Mouse (Mus musculus) testis, postnatal 14 days (tissue): Measurements from ENCODE around the gene Rtraf.

ENCODE experiments used
- DNase-seq: peaks from one replicate; pipeline ENCODE4 v3.0.0; 2021; ENCODE audit warnings: low spot score

The Rtraf gene

DNA sequence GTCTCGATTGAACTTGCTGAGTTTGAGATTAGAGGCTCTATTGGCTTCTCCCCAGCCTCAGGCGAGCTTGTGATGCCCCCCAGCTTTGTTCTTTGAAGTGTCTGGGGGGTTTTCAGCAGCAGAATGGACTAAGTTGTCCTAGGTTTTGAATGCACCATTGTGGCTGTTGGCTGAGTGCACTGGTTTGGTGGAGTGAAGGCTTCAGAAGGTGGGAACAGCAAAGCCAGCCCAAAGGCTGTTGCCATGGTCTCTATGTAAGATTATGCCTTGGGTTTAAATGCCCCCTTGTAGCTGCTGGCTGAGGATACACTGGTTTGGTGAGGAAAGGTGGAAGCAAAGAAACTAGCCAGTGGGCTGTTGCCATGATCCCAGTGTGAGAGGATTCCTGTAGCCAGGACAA is 23.1 kb downstream of the Rtraf start:
- DNase-seq: no peak

DNA sequence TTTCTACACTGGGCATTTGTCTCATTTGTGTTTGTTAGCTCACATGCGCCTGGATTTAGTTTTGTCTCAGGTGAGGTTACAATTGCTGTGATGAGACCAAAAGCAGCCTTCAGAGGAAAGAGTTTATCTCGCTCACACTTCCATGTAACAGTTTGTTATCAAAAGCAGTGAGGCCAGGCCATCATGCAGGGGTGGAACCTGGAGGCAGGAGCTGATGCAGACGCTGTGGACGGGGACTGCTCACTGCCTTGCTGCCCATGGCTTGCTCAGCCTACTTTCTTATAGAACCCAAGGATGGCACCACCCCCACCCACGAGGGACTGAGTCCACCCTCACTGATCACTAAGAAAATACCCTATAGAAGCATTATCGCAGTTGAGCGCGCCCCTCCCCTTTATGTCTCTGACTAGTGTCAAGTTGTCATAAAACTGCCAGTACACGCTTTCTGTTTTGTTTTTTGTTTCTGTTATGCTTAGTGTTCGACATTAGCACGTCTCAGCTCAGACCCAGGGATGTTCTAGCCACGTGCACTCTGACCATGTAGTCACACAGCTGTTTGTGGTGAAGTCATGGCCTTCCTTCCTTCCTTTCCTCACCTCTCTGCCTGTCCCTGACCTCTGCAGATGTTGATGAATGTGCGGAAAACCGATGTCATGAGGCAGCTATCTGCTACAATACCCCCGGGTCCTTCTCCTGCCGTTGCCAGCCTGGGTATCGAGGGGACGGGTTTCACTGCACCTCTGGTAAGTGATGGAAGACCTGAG is 26.9 kb downstream of the Rtraf start:
- no peak for DNase-seq

DNA sequence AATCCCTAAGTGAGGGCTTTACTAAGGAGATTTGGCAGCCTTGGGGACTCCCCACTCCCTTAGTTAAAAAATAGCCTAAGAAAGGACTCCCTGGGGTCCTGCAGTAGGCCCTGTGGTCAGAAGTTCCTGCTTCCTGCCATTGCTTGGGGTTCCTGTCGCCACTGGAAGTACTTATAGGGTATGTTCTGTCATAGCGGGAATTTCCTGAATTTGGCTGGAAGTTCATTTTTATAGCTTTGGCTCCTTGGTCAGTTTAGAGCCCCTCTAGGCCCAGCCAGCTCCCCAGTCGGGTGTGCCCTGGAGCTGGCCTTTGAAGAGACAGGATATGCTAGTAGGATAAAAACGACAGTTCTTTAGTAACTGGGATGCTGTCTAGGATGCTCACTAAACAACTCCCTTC is 28.7 kb downstream of the Rtraf start:
- DNase-seq: no peak

GRCm38 (mm10) chr14:19788443-19788842 is 35.2 kb downstream of the Rtraf start:
- DNase-seq: no peak

DNA sequence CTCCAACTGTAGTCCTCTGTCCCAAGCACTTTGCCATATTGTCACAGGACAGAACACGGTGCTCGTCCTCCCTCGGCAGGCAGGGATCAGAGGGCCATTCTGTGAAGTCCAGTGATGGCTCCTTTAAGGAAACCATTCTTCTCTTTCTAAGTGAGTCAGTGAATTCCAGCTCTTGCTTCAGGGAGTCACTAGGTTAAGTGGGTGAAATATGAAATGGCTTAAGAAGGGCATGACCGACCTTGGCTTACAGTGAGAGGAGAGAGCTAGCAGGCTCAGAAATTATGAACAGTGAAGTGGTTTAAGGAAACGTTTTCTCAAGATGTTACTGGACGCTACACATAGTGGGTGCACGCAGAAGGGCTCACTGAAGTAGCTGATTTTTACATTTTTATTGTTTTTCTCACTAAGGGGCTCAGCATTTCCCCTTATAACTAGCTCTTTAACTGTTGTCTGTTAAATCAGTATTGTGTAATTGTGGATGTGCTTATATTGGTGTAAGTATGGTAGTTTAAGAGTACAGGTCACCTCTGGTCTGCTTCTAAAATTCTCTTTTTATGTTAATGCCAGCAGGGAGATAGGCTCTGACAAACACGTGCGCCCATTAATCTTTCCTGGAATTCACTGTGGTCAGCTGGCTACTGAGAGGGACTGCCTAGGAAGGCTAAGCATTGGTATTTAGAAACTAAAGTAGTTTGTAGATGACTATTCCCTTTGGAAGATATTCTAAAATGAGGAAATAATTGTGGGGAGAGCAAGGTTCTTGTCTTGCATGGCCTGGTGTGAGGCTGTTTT is 37.6 kb downstream of the Rtraf start:
- DNase-seq: no peak

DNA sequence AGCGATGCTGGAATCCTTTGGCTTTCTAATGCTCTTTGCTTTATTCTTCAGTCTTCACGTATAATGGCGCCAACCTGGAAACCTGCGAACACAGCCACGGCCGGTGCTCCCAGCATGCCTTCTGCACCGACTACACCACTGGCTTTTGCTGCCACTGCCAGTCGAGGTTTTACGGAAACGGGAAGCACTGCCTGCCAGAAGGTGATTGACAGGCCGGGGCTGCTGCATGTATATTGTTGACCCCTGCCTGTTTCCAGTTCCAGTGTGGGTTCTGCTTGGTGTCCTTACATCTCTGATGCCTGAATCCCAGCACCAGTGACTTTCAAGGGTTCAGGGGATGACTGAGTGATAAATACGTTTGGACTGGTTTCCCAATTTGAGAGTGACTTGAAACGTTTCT is 45.7 kb downstream of the Rtraf start:
- no peak for DNase-seq

DNA sequence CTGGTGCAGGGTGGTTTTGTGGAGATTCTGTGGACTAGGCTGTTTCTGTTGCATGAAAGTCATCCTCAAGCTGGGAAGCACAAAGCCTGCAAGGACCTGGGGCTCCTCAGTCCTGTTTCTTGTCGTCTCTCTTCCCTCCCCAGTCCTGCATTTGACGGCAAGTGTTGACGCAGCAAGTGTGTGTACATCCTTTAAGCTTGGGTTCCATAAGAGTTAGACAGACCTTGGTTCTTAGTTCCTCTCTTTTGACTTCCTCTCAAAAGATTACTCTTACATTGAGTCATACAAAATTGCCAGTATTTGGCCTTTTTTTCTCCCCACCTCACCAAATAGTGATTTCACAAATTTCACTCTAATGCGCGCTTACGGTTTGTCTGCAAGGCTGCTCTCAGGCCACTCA is 46.3 kb downstream of the Rtraf start:
- DNase-seq: no peak

- DNase-seq: peak; percentile 22
Observed at GRCm38 (mm10) chr14:19776890-19777289, 46.7 kb downstream of the Rtraf start.

- DNase-seq: no peak
Observed at GRCm38 (mm10) chr14:19776179-19776578, 47.4 kb downstream of the Rtraf start.

GRCm38 (mm10) chr14:19775491-19775890 is 48.1 kb downstream of the Rtraf start:
- no peak for DNase-seq

DNA sequence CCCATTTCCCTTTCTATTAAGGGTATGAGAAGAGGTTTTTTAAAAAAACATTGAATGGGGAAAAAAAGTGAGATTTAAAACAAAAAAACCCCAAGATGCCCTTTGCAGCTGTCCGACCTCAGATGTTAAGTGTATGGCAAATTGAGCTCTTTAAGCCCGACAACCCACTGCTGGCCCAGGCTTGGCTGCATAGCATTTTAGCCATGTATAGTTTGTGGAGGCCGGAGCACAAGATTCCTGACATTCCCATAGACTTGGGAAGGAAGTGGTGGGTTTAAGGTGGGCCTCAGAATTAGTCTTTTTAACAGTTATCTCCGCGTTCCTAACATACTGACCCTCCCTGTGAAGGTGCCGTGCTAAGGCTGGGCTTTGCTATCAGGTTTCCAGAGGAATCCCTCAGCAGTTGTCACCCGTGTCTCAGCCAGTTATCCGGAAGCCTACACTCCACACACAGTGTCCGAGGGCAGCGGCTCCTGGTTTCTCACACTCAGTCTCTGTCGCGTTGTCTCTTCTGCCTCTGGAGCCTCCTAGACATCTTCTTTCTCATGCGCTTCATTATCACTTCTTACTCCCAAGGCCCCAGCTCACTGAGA is 49.5 kb downstream of the Rtraf start:
- DNase-seq: no peak

GRCm38 (mm10) chr14:19771173-19771572 is 52.5 kb downstream of the Rtraf start:
- DNase-seq: no peak

- peak; percentile 52 for DNase-seq
Observed at GRCm38 (mm10) chr14:19769441-19770200, 54.0 kb downstream of the Rtraf start.

DNA sequence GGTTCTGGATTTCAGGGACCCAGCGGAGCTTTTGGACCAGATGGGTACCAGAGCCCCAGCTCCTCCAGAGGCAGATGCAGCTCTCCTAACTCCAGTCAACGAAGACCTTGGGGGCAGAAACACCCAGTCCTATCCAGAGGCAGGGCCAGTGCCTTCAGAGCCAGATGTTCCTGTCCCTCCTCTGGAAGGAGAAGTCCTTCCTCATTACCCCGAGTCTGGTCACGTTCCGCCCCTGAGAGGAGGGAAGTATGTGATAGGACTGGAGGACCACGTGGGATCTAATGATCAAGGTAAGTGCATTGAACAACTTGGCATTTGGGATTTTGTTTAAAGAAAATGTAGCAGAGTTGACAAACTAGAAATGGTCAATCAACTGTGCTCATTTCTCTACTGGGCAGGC is 55.0 kb downstream of the Rtraf start:
- DNase-seq: no peak

- no peak for DNase-seq
Observed at GRCm38 (mm10) chr14:19766380-19766649, 57.3 kb downstream of the Rtraf start.

- DNase-seq: no peak
Observed at GRCm38 (mm10) chr14:19765539-19766379, 57.9 kb downstream of the Rtraf start.

GRCm38 (mm10) chr14:19764331-19764730 is 59.3 kb downstream of the Rtraf start:
- DNase-seq: no peak

GRCm38 (mm10) chr14:19763527-19763926 is 60.1 kb downstream of the Rtraf start:
- DNase-seq: no peak

- DNase-seq: no peak
Observed at GRCm38 (mm10) chr14:19762014-19762413, 61.6 kb downstream of the Rtraf start.
